Mouse (Mus musculus) embryo, embryonic 9.5 days (tissue): ENCODE results near the gene Irgm2.

Experiments
- DNase-seq: peaks from one replicate; pipeline ENCODE4 v3.0.0-alpha.2; 2017; ENCODE audit errors: extremely low spot score

Gene Irgm2

GRCm38 (mm10) chr11:58261826-58262225 is 62.4 kb downstream of the Irgm2 start:
- DNase-seq: no peak

- DNase-seq: no peak
Measured at GRCm38 (mm10) chr11:58262336-58262735, 62.9 kb downstream of the Irgm2 start.

DNA sequence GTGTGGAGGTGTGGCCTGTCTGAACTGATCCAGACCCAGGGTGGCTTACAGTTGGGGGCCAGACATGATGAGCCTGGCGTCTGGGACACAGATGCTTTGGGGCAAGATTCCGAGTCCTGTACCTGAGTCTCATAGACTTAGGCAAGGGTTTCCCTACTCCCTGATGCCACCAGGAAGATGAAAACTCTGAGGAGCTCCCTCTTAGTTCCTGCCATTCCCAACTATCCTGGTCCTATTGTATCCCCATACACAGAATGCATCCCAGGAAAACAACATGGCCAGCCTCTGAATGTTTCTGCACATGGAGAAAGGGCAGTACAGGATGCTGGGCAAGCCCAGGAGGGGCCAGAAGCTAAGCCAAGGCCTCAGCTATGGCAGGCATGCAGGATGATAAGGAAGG is 64.1 kb downstream of the Irgm2 start:
- DNase-seq: no peak

DNA sequence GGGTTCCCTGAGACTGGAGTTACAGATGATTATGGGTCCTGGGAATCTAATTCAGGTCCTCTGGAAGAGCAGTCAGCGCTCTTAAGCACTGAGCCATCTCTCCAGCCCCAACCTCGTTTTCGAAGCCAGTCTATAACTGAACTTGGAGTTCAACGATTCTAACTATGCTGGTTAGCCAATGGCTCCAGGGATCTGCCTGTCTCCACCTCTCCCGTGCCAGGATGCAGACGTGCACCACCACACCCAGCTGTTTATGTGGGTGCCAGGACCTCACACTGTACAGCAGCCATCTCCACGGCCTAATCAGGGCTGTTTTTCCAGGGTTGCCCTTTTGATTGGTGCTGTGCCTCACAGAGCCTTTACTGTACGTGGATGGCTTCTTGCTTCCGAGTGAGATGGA is 65.1 kb downstream of the Irgm2 start:
- DNase-seq: no peak

- DNase-seq: no peak
Measured at GRCm38 (mm10) chr11:58268285-58268684, 68.9 kb downstream of the Irgm2 start.
